26 mouse cellular contexts compared by ENCODE assay signal in genomic region chr1:60761528-60762171, GRCm38 (mm10). TPM values are rescaled to one million over a fixed set of nuclear protein-coding genes. Genes with fewer than 3 reads are reported as not detected.
DNase-seq lines count a peak whose midpoint lies in the region; ATAC-seq and TF ChIP-seq lines count a peak whose summit lies in the region.
"Had no signal": no experiment of that assay in that cellular context is flagged by ENCODE, and none has a peak within 500 bp of the region (broad histone marks: within the 10 kb centered on the region; RNA-seq: fewer than 3 reads in every experiment).

No protein-coding gene starts in this region.

- peak; percentile 28 for DNase-seq in liver, adult 2 months (ENCODE audit: extremely low read depth, low read depth, low spot score)
- no peak for DNase-seq in liver
- no peak for DNase-seq in CH12.LX (ENCODE audit: extremely low read depth)
- DNase-seq in thymus, adult 18-20 months = no peak
- DNase-seq in urinary bladder, postnatal 10 days (ENCODE audit: low spot score) = no peak
- DNase-seq: adrenal gland, adult 8-10 months; adrenal gland, postnatal 25 days; B cell, adult 2 months; cerebellum, adult 18-20 months; cerebellum, adult 9-10 months; cerebellum, postnatal 14 days; forebrain, postnatal 0 days; gastrocnemius, adult 2 months; gastrocnemius, postnatal 25 days; kidney, adult 11 months had no signal

- no peak for TF ChIP-seq POLR2A in liver, adult 2 months (IDR thresholded peaks at IDR 0.05; ENCODE audit: extremely low read depth, insufficient read depth, low read length)
- no peak for TF ChIP-seq POLR2A in CH12.LX (IDR thresholded peaks at IDR 0.05; ENCODE audit: low read depth, low read length)

- no peaks in the 10 kb centered on the region for H3K36me3 ChIP-seq in liver, adult 2 months (ENCODE audit: control insufficient read depth, insufficient read depth, low read length)
- no peaks in the 10 kb centered on the region for H3K36me3 ChIP-seq in CH12.LX (replicated peaks in 1 of 2; ENCODE audit: control insufficient read depth in 1 of 2, insufficient read depth in 1 of 2, low read length in 1 of 2)
- H3K36me3 ChIP-seq: embryonic facial prominence, embryonic 12.5 days; embryonic facial prominence, embryonic 15.5 days; heart, embryonic 12.5 days; heart, embryonic 15.5 days; hindbrain, embryonic 10.5 days; hindbrain, embryonic 13.5 days; intestine, embryonic 15.5 days had no signal

- TF ChIP-seq RAD21 in CH12.LX (IDR thresholded peaks at IDR 0.05; ENCODE audit: low read depth, low read length) = no peak; the same call in 1 of the 2 replicates

- H3K4me1 ChIP-seq in liver, adult 2 months (ENCODE audit: control insufficient read depth, insufficient read depth, low read length) = no peaks in the 10 kb centered on the region
- peaks cover 14 to 22% of the 10 kb centered on the region in 2 experiments for H3K4me1 ChIP-seq in CH12.LX (ENCODE audit: control insufficient read depth in 1 of 2, insufficient read depth in 2 of 2)
- H3K4me1 ChIP-seq: embryonic facial prominence, embryonic 12.5 days; embryonic facial prominence, embryonic 15.5 days; heart, embryonic 15.5 days; hindbrain, embryonic 13.5 days; intestine, embryonic 15.5 days had no signal

- peak; percentile 44 for ATAC-seq in inflammation-experienced regulatory T-cells, adult 6 months
- ATAC-seq: forebrain, embryonic 14.5 days; forebrain, postnatal 0 days; hindbrain, postnatal 0 days; intestine, embryonic 15.5 days had no signal

- no peaks in the 10 kb centered on the region for H3K27me3 ChIP-seq in liver, adult 2 months (ENCODE audit: control insufficient read depth, insufficient read depth, low read length)
- H3K27me3 ChIP-seq in CH12.LX (replicated peaks) = no peaks in the 10 kb centered on the region
- H3K27me3 ChIP-seq: embryonic facial prominence, embryonic 12.5 days; embryonic facial prominence, embryonic 15.5 days; heart, embryonic 12.5 days; heart, embryonic 15.5 days; hindbrain, embryonic 13.5 days; intestine, embryonic 15.5 days had no signal

- 97% methylated on average over 3 of the region's 3 CpGs for WGBS in liver, adult 2 months

- peak; percentile 76 for TF ChIP-seq EP300 in CH12.LX (IDR thresholded peaks at IDR 0.05; ENCODE audit: low read length)

- peak overlapping the region; percentile 80 for H3K4me2 ChIP-seq in CH12.LX (ENCODE audit: insufficient read depth, low read depth, poor library complexity, severe bottlenecking)
- H3K4me2 ChIP-seq: embryonic facial prominence, embryonic 12.5 days; embryonic facial prominence, embryonic 15.5 days; heart, embryonic 12.5 days; heart, embryonic 15.5 days; hindbrain, embryonic 13.5 days; intestine, embryonic 15.5 days had no signal

- dilution Hi-C loops in CH12.LX (cut with MboI; ENCODE audit: extremely low pct_ligation_motif_present, extremely low pct_unique_long_range_greater_than_20kb, low sequenced_read_pairs) = no loop called here

- in situ Hi-C loops in CH12.LX (cut with MboI; ENCODE audit: low pct_ligation_motif_present, low pct_unique_long_range_greater_than_20kb, low sequenced_read_pairs) = no loop called here

- TF ChIP-seq CTCF in liver, adult 2 months (IDR thresholded peaks at IDR 0.05; ENCODE audit: low read depth, low read length) = no peak
- no peak for TF ChIP-seq CTCF in CH12.LX (conservative IDR thresholded peaks at IDR 0.05 in 1 of 2, IDR thresholded peaks at IDR 0.05 in 1 of 2; ENCODE audit: low read depth in 2 of 2, low read length in 2 of 2)

- H3K9ac ChIP-seq in liver, adult 2 months (ENCODE audit: low read depth, low read length) = no peak overlapping the region
- no peak overlapping the region for H3K9ac ChIP-seq in CH12.LX (ENCODE audit: insufficient read depth, low read depth)
- H3K9ac ChIP-seq: embryonic facial prominence, embryonic 12.5 days; embryonic facial prominence, embryonic 15.5 days; forebrain, postnatal 0 days; heart, embryonic 12.5 days; heart, embryonic 15.5 days; hindbrain, embryonic 13.5 days; intestine, embryonic 15.5 days had no signal

- no peak overlapping the region for H3K27ac ChIP-seq in liver, adult 2 months (replicated peaks; ENCODE audit: insufficient read depth, low read depth, low read length)
- peak overlapping the region; percentile 91 for H3K27ac ChIP-seq in CH12.LX (ENCODE audit: insufficient read depth, low read depth)
- H3K27ac ChIP-seq: embryonic facial prominence, embryonic 12.5 days; embryonic facial prominence, embryonic 15.5 days; heart, embryonic 15.5 days; hindbrain, embryonic 10.5 days; hindbrain, embryonic 13.5 days; hindbrain, postnatal 0 days; intestine, embryonic 15.5 days had no signal

- H3K4me3 ChIP-seq in liver, adult 2 months (ENCODE audit: insufficient read depth, low read depth, low read length) = no peak overlapping the region
- no peak overlapping the region for H3K4me3 ChIP-seq in CH12.LX (replicated peaks in 1 of 3; ENCODE audit: low read depth in 2 of 3, low read length in 2 of 3, poor library complexity in 1 of 3)
- H3K4me3 ChIP-seq: embryonic facial prominence, embryonic 12.5 days; embryonic facial prominence, embryonic 15.5 days; gastrocnemius, adult 2 months; heart, embryonic 12.5 days; heart, embryonic 15.5 days; hindbrain, embryonic 10.5 days; hindbrain, embryonic 13.5 days; intestine, embryonic 15.5 days had no signal

- no peaks in the 10 kb centered on the region for H3K79me2 ChIP-seq in liver, adult 2 months (ENCODE audit: control insufficient read depth, insufficient read depth, low read length)
- H3K79me2 ChIP-seq in CH12.LX (replicated peaks; ENCODE audit: control insufficient read depth, extremely low read depth, insufficient read depth, poor library complexity, severe bottlenecking) = peaks cover 4% of the 10 kb centered on the region; the same call in 1 of the 2 replicates

- H3K9me3 ChIP-seq in CH12.LX (replicated peaks; ENCODE audit: low read length) = no peaks in the 10 kb centered on the region
- H3K9me3 ChIP-seq: embryonic facial prominence, embryonic 12.5 days; embryonic facial prominence, embryonic 15.5 days; heart, embryonic 12.5 days; heart, embryonic 15.5 days; hindbrain, embryonic 10.5 days; hindbrain, embryonic 13.5 days; intestine, embryonic 15.5 days had no signal

TF ChIP-seq in CH12.LX, 34 proteins besides CTCF, POLR2A, EP300 and RAD21:
- TF ChIP-seq USF2 (conservative IDR thresholded peaks at IDR 0.05; ENCODE audit: low read depth, low read length) (no peak), E2F4 (IDR thresholded peaks at IDR 0.05; ENCODE audit: insufficient replicate concordance, low read depth, low read length) (0 out of 2 replicates have a peak, but pooled peaks have one; percentile 30), JUND (conservative IDR thresholded peaks at IDR 0.05; ENCODE audit: low read depth, low read length) (peak; percentile 47; the same call in 1 of the 2 replicates), MAFK (IDR thresholded peaks at IDR 0.05; ENCODE audit: insufficient replicate concordance, low read length) (peak; percentile 47; the same call in 1 of the 2 replicates), UBTF (IDR thresholded peaks at IDR 0.05; ENCODE audit: low read depth, low read length) (no peak), ETS1 (conservative IDR thresholded peaks at IDR 0.05; ENCODE audit: low read depth, low read length) (peak; percentile 67), CHD2 (IDR thresholded peaks at IDR 0.05; ENCODE audit: low read length) (peak; percentile 82; the same call in 1 of the 2 replicates), ZNF384 (IDR thresholded peaks at IDR 0.05; ENCODE audit: low read depth, low read length) (peak; percentile 78), SIN3A (IDR thresholded peaks at IDR 0.05; ENCODE audit: low read length) (peak; percentile 70; the same call in 1 of the 2 replicates), TCF12 (IDR thresholded peaks at IDR 0.05; ENCODE audit: low read depth, low read length) (peak; percentile 59), JUN (IDR thresholded peaks at IDR 0.05; ENCODE audit: insufficient read depth, low read depth, low read length) (peak; percentile 66), ZC3H11A (IDR thresholded peaks at IDR 0.05; ENCODE audit: low read depth, low read length) (no peak), ZMIZ1 (IDR thresholded peaks at IDR 0.05; ENCODE audit: low read depth, low read length) (no peak), CHD1 (IDR thresholded peaks at IDR 0.05; ENCODE audit: low read depth, low read length) (peak; percentile 71; the same call in 1 of the 2 replicates), NELFE (IDR thresholded peaks at IDR 0.05; ENCODE audit: low read depth, low read length) (no peak), PAX5 (IDR thresholded peaks at IDR 0.05; ENCODE audit: low read length) (no peak), IRF4 (IDR thresholded peaks at IDR 0.05; ENCODE audit: low read depth, low read length) (peak; percentile 95), BHLHE40 (IDR thresholded peaks at IDR 0.05; ENCODE audit: low read depth, low read length) (peak; percentile 60), MXI1 (IDR thresholded peaks at IDR 0.05; ENCODE audit: low read depth, low read length) (peak; percentile 33; the same call in 1 of the 2 replicates), SMC3 (IDR thresholded peaks at IDR 0.05; ENCODE audit: low read depth, low read length) (peak; percentile 12; the same call in 1 of the 2 replicates), RCOR1 (conservative IDR thresholded peaks at IDR 0.05; ENCODE audit: low read depth, low read length) (peak; percentile 90), MYC (IDR thresholded peaks at IDR 0.05; ENCODE audit: low read depth, low read length) (peak; percentile 62), MEF2A (IDR thresholded peaks at IDR 0.05; ENCODE audit: borderline replicate concordance, low read depth, low read length) (peak; percentile 85; the same call in 1 of the 2 replicates)
TF ChIP-seq in CH12.LX: peak in this region for 17.

RNA-seq across cellular contexts. Expression of gene Cd28, which starts 45.0 kb away (rescaled TPM):
- 0.28 and 0.54 TPM in 2 replicates for total RNA-seq in liver, adult 2 months (2014; rRNA removed)
- 0.06 and 0.10 TPM in 2 replicates for polyA plus RNA-seq in liver, adult 2 months (2012; rRNA removed)
- 4.4 and 5.2 TPM in 2 replicates for total RNA-seq in CH12.LX (2012; rRNA removed)
- 0.82 and 1.0 TPM in 2 replicates for total RNA-seq in CH12.LX (2014; rRNA removed)
- 1.8 and 2.2 TPM in 2 replicates for polyA plus RNA-seq in CH12.LX (2012; ENCODE audit: insufficient read length, low read depth)
- 100 to 1,000 TPM; 248 to 316 (median 315) TPM for polyA plus RNA-seq in inflammation-experienced regulatory T-cells, adult 6 months (2017; shearing (Covaris generic))
- total RNA-seq: MEL had no signal

Comparison
In these comparisons a context has a peak if more than half of its experiments do, and no peak if none do; other contexts are left out.
1. RNA of gene Cd28, which starts 45.0 kb away (polyA plus RNA-seq): 248 to 316 TPM in inflammation-experienced regulatory T-cells, adult 6 months; 1.8 to 2.2 TPM in CH12.LX and 0.06 to 0.10 TPM in liver, adult 2 months; every median in the first group is over 10 times any median in the second.